Mouse (Mus musculus) monocyte, adult 5-6 weeks (primary cell): ENCODE data around the gene Supt6. TPM values are rescaled to one million over a fixed set of nuclear protein-coding genes. Genes with fewer than 3 reads are reported as not detected.

Experiments
- ATAC-seq: fragments of 153-309, 156-312 bp; replicated peaks from 2 replicates; pipeline ENCODE4 v1.8.0; 2017; ENCODE audit warnings: mild to moderate bottlenecking; ENCODE audit not compliant: low TSS enrichment, insufficient number of reproducible peaks, severe bottlenecking, poor library complexity, low FRiP score
- total RNA-seq: library from RNA; stranded (forward); fragments of 200-1000, 200-491, 200-594 nt; gene quantifications from 3 replicates; pipeline ENCODE4 v1.2.3, GENCODE M21; 2017

Gene Supt6
- total RNA-seq, 1 experiment from 2014 or later, result 59.8 TPM

DNA sequence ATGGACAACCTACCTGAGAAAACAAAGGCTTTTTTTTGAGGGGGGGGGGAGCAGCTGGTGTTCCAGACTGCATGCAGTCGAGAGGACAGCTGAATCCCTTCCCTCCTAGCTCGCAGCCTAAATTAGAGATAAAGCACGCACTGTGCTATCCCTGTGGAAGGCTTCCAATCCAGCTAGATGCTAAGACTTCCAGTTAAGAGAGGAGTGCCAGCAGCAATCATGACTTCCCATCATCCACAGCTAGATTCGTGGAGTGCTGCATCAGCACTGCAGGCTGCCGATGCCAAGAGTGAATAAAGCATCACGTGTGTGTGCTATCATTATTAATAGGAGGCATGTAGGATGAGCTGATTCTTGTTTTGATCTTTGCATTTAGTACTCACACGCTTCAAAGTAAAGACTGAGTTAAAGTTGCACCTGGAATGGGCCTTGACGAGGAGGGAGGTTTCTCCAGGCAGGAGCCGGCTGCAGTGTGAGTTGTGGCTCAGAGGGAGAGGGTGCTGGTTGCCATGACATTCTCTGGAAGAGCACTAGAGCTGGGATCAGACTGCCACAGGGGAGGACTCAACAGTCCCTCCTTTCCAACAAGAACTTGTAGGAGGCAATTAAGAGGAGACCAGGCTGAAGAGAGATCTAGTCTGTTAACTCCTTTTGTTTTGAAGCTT lies 5.5 kb downstream of the Supt6 start:
- ATAC-seq, result no peak

DNA sequence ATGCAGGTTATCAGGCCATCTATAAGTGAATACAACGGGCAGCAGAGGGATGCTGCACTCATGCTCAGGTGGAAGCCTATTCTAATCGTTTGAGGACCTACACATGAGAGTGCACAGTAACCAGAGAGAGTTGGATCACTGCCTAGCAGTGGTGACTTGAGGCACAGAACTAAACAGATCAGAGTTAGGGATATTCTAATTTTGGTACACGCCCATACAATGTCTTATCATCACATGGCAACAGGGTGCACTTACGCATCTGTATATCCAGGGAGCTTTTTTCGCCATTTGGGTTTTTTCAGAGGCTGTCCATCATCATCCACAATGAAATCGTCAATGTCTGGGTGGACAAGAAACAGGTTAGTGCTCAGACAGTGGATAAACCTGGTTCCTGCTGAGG lies 14.3 kb downstream of the Supt6 start:
- no peak for ATAC-seq

DNA sequence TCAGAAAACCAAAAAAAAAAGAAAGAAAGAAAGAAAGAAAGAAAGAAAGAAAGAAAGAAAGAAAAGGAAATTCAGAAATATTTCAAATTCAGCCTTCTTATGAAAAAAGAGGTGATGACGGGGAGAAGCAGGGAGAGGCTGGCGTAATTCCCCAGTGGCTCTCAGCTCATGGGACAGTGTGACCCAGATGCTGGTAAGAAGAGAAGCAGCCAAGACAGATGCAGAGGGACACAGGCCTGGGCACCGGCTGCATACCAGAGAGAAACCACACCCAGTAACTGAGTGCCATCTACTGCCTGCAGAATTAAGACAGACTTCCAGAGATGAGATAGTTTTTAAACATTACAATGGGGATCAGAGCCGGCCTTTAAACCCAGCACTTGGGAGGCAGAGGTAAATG lies 22.2 kb downstream of the Supt6 start:
- ATAC-seq, result no peak

DNA sequence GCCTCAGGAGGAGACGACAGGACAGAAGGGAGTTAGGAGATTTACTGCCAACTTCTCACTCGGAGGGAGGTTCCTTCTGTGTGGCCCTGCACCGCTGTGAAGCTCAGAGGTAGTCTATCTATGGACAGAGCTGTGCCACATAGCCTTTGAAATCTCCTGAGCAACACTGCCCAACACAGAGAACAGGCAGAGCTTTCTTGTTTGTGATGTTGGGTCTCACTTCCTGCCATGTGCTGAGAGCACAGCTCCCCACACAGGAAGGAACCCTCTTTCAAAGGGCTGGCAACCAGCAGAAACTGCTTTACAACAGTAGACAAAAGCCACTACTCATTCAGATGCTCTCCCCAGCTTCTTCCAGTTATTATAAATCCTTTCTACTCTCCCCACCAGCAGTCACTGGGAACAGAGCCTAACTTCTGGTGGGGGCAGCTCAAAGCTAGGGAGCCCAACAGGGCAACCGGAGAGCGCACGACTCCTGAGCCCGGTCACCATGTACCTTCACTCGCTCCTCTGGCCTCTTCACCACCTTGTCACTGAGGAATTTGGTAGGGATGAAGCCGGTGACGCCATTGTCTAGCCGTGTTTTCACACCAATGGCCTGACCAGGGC lies 30.0 kb downstream of the Supt6 start:
- no peak for ATAC-seq

DNA sequence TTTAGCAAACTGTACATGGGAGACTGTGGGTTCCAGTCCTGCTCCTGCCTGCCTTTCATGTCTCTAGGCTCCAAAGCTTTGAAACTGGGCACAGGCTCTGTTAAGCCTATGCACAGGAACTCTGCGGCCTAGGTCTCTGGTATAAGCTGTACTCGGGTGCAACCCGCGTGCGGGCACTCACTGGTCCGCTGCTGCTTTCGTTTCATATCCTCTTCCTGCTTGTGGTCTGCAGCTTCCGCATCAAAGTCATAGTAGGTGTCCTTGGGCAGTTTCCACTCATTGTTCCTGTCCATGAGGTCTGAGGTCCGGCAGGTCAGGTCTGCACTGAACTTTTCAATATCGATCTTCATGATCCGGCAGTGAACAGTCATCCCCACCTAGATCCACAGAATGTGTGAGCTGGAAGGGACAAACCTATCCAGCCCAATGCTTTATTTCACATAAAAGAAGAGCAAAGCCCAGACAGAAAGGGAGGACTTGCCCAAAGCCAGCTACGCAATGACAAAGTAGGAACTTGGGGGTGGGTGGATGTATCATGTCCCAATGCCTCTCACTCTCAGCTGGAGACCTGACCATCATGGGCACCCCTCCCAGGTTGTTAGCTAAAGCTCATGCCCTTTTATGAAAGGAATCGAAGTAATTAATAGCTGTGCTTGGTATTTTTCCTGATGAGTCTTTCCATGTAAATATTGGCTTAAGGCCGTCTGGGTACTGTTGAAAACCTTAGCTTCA lies 32.5 kb downstream of the Supt6 start:
- peak; percentile 88 for ATAC-seq

DNA sequence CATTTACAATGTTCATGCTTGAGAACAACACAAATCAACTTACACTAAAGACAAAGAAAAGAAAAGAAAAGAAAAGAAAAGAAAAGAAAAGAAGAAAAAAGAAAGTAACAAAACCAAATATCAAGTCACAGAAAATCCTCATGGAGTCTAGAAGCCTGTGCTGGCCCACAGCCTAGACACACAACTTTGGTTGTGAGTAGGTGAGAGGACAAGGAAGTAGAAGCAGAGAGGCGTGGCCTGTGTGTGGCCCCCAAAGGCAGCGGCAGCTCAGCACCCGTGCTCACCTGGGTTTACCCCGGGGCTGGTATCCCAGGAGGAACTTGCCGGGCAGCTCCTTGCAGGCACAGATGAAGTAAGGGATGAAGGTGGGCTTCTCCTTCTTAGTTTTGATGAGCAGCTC lies 34.3 kb downstream of the Supt6 start:
- no peak for ATAC-seq

DNA sequence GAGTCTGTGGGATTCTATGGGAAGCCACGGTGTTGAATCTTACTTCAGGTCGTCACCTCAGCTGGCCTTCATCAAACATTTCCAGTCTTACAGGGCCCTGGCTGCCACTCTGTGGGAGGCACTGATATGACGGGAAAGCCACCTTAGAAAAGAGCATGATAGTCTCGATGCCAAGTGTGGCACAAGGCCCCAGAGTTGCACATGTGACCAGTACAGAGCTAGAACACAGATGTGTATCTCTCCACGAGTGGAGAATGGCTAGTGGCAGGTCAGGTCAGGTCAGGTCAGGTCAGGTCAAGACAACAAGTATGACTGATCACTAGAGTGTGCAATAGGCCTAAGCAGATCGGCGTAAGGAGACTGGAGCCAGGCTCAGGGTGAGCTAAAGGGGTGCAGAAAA lies 35.2 kb downstream of the Supt6 start:
- no peak for ATAC-seq

DNA sequence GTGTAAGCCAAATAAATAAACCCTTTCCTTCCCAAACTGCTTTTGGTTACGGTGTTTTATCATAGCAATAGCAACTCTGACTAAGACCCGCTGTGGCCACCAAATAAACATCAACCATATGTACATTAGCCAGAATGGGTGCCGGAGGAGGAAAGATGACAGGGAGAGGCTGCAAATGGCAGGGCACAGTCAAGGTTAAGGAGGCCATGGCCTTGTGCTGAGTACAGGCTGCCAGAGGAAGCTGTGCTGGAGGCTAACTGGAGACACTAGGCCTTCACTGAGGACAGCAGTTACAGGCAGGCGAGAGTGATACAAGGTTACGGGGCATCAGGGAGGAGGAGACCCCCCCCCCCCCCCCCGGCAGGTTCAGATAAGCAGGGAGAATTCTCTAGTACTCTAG lies 35.9 kb downstream of the Supt6 start:
- ATAC-seq, result no peak

DNA sequence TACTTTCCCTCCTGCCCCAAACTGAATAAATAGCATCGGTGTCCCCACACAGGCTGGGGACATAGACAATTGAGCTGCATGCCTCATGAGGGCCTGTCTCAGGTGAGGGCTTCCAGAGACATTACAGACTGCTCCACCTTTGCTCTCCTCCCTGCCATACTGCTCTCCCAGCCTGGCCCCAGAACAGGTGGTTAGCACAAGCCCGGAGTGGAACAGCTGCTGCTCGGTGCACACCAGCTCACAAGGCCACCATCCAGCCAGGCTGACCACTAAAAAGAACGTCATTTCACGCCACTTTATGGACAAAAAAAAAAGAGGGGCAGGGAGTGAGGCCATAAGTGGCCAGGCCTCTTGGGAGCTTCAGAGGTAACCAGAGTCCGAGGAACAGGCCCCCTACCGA lies 38.6 kb downstream of the Supt6 start:
- no peak for ATAC-seq

DNA sequence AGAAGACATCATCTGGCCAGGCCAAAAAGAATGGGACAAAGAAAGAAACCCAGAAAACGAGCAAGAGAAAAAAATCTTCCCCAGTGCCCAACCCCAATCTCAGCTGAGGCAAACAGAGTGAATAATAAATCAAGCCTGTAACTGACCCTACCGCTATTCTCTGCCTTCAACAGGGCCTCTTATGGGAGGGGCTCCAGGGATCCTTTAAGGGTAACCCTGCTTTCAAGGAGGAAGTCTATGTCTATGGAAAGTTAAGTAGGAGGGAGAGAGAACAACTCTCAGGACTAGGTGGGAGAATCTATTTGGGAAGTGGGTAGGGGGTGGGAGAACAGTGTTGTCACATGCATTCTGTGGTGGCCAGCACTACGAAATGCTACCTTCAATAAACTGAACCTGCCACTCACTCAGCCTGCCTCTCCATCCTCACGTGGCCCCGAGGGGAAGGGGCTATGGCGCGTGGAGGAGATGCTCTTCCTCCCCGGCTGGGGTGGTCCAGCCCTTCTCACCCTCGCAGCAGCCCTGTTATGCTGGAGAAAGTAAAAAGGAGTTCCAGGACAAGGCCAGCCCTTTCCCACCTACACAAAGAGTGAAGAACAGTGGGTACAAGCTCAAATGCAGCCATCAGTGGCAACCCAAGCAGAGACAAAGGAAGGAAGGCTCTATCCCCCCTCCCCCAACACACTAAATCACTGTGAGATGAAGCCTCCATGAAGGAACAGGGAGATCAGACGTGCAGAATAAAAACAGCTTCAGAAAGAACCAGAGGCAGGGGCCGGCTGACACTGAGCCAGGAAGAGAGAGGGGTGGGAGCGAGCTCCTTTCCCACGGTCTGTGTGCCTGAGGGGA lies 40.2 kb downstream of the Supt6 start:
- no peak for ATAC-seq

DNA sequence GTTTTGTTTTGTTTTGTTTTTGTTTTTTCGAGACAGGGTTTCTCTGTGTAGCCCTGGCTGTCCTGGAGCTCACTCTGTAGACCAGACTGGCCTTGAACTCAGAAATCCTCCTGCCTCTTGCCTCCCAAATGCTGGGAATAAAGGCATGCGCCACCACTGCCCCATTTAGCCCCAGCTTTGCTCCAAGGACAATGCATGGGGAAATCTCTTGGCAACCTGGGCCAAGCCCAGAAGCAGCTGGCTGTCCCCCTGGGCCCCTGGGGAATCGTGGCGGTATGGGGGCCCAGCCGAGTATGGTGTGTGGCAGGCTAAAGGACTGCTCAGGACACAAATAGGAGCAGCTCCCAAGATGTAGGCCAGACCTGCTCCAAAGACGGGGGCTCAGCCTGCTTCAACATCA lies 41.5 kb downstream of the Supt6 start:
- no peak for ATAC-seq

DNA sequence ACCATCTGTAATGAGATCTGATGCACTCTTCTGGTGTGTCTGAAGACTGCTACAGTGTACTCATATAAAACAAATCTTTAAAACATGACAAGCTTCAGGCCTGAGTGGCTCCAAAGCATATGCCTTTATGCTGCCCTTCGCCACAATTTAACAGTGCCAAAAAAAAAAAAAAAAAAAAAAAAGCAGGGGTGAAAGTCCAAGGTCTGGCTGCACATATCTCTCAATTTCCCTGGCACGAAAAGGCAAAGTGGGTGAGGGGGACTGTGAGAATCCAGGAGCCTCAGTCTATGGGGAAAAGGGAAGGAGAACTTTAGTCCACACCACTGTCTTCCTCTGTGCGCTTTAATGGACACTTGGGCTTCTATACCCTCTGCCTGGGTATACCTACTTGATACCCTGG lies 43.4 kb downstream of the Supt6 start:
- ATAC-seq, result no peak

DNA sequence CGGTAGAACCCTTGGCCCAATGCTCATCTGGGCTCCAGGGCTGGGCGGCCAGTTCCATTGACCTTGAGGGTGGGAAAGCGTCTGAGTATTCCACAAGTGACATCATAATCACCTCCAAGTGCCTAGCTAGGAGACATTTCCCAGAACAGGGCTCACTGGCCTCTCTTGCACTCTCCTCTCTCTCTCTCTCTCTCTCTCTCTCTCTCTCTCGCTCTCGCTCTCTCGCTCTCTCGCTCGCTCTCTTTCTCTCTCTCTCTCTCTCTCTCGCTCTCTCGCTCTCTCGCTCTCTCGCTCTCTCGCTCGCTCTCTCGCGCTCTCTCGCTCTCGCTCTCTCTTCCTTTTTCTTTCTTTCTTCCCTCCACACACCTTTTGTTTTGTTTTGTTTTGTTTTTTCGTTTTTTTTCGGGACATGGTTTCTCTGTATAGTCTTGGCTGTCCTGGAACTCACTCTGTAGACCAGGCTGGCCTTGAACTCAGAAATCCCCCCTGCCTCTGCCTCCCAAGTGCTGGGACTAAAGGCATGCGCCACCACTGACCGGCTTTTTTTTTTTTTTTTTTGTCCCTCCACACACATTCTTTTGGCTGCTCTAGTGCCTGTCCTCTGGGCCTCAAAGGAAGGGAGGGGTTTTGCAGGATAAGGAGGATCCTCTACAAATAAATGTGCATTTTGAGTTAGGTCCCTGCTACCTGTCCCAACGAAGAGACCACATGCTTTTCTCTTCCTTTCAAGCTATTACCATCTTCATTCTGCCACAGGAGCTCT lies 50.5 kb downstream of the Supt6 start:
- ATAC-seq, result no peak

DNA sequence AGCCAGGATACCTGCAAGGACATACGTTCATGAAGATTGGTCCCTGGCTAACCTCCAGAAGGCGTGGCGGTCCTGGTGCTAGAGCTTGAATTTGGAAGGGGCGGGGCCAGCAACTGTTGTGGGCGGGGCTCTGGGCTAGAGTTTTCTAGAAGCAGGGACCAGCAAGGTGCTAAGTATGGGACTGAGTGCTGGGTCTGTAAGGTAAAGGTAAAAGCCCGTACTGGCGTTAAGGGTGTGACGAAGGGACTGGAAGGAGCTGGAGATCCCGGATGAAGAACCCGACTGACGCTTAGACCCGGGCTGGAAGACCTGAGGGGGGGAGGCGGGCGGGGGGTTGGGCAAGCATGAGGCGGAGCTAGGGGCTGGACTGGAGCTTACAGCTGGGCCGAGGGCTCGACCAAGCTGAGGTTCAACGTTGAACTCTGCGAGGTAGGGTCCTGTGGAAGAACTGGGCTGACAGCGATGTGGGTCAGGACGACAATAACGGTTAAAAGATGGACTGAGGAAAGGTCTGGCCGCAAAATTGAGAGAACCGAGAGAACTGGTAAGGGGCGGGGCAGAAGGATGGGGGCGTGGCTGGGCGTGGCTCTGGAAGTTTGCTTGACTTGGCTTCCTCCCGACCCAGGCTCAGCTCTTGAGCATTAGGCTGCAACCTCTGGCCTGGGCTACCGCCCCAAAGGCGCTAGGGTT lies 51.2 kb downstream of the Supt6 start:
- peak; percentile 59 for ATAC-seq

DNA sequence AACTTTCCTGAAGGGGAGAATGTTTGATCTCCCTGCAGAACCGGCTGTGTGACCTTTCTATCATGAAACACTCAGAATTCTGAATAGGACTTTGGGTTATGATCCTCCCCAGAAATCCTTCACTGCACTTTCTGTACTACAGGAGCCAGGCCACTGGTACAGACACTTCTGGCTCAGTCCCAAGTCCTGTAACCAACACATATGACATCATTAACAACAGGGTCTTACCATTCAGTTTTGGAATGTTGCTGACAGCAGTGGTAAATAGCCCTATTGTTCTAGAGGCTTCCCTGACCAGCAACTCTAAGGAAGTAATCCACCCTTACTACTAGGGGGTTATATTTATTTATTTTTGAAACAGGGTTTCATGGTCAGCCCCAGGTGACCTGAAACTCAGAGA lies 52.7 kb downstream of the Supt6 start, which contains the start of gene Proca1:
Proca1 (plus strand) TSS at position 280 of the 400 bp plus-strand sequence.
- no peak for ATAC-seq

DNA sequence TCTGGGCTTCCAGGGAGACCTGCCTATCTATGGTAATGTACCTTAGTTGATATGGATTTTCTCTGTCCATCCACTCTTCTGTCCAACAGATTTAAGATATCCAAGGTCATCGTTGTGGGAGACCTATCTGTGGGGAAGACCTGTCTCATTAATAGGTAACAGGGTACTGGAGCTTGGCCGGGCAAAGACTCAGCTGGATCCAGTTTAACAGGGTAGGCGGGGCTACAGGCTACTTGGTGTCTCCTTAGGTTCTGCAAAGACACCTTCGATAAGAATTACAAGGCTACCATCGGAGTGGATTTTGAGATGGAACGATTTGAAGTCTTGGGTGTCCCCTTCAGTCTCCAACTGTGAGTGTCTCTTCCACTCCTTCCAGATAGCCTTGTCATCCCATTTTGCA lies 55.7 kb downstream of the Supt6 start:
- no peak for ATAC-seq

DNA sequence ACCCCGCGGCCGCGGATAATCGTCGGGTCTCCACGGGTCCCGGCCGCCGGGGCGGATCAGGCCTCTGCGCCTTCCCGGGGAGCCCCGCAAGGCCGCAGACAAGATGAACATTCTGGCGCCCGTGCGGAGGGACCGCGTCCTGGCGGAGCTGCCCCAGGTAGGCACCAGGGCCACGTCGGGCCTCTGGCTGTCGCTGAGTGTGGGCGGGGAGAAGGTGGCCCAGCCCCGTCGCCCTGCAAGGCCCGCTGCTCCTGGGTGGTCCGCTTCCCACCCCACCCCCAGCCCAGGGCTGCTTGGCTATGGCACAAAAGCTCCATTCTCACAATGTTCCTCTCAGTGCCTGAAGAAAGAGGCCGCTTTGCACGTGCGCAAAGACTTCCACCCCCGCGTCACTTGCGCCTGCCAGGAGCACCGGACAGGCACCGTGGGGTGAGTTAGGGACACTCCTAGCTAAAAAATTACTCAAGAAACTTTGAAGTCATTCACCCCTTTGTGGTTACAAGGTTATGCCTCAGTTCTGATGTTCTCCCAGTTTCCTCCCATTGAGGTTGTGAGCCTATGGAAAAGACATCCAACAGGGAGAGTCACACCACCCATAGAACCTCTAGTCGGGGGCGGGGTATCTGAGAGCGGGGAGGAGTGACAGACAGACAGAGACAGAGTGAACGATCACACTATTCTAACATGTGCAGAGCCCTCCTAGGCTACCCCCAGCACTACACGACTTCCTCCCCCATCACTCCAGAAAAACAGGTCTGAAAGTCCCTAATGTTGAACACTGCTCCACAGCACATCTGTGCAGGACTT lies 56.4 kb downstream of the Supt6 start:
- no peak for ATAC-seq
